Mouse (Mus musculus): ENCODE results near the gene Ccdc51.

DNA sequence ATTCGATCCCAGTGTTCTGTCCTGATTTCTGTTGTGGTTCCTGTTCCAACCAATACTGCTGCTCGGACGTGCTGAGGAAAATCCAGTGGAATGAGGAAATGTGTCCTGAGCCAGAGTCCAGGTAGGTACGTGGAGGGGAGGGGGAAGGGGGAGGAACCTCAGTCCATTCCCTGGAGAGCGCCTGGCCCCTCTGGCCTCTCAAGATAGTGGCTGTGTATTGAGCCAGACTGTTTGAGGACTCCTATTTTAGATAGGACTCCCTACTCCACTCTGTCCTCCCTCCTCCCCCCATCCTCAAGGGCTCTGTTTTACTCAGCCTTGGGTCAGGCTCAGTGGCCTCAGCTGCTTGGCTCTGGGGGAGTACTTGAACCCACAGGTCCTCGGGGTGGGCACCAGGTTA lies 41.4 kb upstream of the Ccdc51 start:
- no peak for TF ChIP-seq CTCF (IDR thresholded peaks at IDR 0.05)
- no peak for TF ChIP-seq EP300 (IDR thresholded peaks at IDR 0.05)

All from lung, postnatal 0 days (tissue).